Mouse (Mus musculus) neural tube, embryonic 10.5 days (tissue): ENCODE data around the gene Acsl5.

Experiments
- DNase-seq: peaks from one replicate; pipeline ENCODE4 v3.0.0-alpha.2; 2017; ENCODE audit warnings: low spot score; ENCODE audit errors: extremely low spot score

The Acsl5 gene

DNA sequence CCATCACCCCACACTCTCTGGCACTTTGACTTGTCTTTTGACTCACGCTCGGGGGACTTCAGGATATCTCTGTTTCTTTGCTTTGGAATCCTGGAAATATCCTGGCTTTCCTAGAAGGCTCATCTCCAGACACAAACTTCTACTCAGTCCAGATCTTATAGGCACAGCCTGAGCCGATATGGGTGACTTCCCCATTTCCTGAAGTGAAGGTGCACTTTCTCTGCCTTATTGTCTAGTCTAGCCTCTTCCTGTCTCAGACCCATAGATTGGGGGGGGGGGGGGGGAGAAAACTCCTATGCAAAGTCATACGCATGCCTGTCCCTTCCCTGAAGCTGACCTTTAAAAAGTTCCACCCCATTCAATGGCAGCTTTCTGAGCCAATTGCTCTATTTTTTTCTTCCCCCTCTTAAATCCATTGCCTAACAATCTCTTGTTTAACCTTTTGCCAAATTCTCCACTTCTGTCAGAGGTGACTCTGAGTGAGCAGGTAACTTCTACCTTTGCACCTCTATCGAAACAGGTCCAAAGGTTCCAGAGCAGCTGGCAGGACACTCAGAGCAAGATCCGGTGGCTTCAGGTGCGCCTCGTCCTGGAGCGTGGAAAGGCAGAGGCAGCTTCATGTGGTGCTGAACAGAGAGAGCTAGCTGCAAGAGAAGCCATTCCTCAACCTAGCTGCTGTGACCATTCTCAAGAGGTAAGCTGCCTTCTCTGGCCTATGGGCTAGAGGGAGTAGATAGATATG, at the start of gene Acsl5:
Gene Acsl5 (plus strand): TSS at position 556 of the 742 bp plus-strand sequence.
- no peak for DNase-seq

DNA sequence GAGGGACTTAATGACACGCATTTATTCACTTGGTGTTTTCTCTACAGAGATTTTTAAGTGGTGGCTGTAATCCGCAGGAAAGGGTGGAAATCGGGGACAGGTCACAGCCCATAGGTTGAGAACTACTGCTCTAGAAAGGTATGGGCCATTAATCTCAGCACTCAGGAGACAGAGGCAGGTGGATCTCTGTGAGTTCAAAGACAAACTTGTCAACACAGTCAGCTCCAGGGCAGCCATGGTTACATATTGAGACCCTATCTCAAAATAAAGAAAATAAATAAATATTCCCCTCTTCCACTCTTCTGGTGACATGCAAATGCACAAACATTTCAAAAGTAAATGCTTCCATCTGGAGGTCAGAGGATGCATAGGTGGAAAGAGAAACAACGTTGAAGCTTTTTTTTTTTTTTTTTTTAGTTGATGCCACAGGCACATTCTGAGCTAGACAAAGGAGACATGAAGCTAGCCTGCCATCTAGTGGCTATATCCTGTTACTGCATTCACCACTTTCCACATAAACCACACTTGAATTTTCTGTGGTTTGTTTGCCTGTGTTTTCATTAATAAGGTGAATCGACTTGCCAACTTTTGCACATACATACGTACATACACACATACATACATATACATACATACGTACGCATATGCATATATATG, 45.1 kb upstream of the Acsl5 start:
- no peak for DNase-seq

DNA sequence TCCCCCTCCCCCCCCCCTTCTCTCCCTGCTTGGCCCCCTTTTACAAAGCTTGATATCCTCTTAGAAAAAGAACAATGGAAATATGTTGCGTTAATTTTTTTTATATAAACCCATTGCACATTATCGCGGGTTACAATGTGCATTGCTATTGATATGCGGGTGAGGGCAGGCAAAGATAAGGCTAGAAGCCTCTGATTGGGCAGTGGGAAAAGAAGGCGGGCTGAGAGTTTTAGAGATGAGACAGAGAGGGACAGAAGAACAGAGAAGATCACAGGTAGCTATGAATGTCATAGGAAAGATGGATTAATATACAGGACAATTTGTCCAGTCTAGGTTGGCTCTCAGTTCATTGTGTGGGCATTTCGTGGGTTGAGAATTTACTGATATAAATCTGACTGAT, 44.5 kb upstream of the Acsl5 start:
- no peak for DNase-seq

DNA sequence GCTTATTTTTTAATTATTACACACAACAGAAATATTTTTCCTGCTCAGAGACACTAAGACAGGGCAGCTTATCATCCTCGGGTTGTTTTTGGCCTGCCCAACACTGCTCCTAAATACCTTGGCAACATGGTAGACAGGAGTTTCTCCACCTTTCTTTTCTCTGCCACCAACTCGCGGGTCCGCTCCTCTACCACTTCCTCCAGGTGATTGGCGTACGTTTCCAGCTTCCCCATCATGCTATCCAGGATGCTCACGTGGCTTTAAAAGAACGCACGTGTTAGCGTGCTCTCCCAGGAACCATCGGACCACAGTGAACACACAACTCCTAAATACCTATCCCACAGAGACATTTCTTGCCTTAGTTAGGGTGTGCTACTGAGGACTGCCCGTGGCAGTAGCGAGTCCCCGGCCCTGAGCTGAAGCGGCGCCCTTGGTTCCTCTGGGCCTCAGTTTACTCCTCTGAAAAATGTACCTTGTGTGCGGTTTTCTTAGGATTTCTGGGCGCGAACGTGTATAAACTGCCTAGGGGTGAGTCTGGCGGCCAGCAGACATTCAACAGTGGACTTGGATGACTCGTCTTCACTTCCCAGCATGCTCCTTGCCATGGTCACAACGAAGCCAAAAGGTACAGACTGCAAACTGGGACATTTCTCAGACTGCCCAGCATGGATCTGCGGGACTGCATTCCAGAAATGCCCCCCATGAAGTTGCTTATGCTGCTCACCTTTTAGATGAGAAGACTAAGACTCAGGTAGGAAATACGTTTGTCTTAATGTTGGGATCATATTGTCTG, 43.8 kb upstream of the Acsl5 start:
- DNase-seq: no peak

DNA sequence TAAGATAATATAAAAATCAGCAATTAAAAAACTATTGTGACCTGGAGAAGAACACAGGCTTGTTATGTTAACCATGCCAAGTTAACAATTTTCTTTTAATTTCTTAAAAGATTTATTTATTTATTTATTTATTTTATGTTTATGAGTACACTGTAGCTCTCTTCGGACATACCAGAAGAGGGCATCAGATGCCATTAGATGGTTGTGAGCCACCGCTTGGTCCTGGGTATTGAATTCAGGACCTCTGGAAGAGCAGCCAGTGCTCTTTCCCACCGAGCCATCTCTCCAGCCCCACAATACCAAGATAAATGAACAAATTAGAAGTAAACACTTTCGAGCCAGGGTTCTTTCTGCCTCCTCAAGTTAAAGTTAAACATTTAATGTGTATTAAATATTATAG, 43.1 kb upstream of the Acsl5 start:
- DNase-seq: no peak

DNA sequence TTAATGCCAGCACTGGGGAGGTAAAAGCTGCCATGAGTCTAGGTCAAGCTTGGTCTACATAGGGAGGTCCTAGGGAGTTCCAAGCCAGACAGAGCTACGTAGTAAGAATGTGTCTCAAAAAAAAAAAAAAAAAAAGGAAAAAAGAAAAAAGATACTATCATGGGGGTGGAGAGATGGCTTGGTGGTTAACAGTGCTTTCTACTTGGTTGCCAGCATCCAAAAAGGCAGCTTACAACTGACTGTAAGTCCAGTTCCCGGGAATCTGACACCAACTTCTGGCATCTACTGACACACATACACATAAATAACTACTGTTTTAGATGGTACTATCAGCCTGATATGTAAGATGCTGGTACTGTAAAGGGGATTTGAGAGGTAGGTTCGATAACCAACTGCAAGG, 42.7 kb upstream of the Acsl5 start:
- no peak for DNase-seq

DNA sequence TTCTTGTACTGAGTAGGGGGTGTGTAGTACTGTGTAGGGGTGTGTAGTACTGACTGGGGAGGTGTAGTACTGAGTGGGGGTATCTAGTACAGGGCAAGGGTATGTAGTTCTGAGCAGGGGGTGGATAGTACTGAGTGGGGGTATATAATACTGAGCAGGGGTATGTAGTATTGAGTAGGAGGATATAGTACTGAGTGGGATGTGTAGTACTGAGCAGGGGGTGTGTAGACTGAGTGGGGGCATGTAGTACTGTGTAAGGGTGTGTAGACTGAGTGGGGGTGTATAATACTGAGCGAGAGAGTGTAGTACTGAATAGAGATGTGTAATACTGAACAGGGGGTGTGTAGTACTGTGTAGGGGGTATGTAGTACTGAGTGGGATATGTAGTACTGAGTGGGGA, 40.0 kb upstream of the Acsl5 start:
- DNase-seq: no peak

DNA sequence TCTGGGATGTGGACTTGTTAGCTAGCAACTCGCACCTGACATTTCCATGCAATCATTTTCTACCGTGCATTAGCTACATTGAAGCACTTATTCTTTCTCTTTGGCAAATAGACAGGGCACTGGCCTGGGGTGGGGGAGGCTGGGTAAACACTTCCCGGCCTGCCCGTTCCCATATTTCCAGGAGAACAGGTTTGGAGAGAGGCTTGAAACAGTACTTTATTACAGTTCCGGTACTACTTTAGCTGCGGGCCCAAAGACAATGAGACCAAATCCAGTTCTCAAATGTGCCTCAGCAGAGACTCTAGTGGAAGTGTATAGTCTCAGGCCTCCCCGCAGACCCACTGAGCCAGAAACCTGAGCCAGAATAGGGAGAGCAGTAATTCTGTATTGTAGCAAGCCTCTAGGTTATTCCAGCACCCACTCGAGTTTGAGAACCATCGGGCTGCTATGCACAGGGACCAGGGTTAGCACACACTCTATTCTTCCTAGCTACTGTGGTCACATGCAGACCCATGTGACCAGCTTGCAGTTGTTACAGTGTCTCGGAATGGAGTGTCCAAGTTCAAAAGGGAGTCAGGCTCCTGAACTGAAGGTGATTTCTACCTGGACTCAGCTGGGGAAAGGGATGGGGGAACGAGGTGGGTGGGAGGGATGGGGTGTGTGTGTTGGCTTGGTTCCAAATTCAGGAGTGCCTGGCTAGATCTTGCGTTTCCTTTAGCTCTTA, 38.0 kb upstream of the Acsl5 start:
- no peak for DNase-seq

DNA sequence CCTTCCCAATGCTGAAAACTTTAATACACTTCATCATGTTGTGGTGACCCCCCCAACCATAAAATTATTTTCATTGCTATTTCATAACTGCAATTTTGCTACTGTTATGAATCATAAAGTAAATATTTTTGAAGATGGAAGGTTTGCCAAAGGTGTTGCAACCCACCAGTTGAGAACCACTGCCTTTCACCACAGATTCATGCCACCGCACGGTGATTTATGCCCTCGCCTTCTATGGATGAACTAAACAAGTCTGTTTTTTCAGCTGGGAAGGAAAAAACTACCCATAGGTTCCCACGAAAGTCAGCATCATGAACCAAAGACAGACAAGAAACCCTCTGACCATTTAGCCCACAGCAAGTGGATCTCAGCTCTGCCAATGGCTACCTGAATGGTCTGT, 34.9 kb upstream of the Acsl5 start:
- no peak for DNase-seq

DNA sequence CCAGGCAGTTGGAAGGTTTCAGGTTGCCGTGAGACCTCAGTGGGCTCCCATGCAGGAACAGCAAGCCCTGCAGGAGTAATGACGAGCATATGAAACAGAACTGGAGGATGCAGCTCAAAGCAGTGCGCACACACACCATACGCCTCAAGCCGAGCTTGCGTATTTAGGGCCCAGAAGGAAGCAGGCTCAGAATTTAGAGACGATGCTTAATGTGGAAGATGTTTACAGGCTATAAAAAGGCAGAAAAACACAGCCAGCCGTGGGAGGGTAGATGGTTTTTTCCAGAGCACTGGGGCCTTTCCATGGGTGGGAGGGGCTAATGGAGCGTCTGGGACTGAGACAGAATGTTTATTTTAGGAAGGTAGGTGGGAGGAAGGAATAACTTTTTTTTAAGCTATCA, 34.4 kb upstream of the Acsl5 start:
- no peak for DNase-seq

DNA sequence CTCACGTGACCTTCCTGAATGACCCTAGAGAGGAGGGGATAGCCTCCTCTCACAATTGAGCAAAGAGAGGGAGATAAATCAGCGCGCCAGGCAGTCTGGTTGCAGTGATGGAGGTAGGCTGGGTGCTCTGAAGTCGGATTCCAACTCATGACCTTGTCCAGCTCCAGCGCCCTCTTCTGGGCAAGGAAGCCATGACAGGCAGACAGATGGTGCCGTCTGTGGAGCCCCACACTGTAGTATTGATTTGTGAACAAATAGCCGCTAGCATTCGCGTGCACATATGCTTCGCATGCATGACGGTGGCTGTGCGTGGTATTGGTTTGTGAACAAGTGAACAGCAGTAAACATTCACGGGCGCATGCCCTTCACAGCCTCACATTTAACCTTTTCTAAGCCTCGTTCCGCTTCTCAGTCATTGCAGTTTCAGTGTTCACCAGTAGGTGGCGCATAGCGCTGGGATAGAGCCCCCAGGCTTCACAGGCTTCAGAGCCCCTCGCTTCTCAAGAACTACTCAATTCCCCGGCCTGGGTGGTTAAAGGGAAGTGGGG, 33.5 kb upstream of the Acsl5 start:
- DNase-seq: peak; percentile 92

DNA sequence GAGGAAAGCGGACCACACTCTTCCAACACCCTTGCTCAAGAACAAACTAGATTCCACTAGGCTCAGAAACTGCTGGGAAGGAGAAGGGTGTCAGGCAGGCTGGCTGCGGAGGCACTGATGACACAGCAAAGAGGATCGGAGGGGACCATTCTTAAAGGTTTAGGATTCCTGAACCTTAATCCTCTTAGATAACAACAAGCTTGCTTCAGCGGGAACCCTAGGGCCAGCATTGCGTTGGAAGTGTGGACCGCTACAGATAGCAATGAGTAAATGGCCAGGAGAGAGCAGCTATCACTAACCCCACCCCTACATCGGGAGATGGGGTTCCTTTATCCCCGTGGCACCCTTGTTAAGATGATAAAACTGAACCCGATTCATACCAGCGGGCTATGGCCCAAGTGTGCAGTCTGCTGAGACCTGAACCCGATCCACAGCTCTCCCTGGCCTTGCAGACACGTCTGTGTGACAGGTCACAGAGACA, 33.0 kb upstream of the Acsl5 start:
- no peak for DNase-seq

DNA sequence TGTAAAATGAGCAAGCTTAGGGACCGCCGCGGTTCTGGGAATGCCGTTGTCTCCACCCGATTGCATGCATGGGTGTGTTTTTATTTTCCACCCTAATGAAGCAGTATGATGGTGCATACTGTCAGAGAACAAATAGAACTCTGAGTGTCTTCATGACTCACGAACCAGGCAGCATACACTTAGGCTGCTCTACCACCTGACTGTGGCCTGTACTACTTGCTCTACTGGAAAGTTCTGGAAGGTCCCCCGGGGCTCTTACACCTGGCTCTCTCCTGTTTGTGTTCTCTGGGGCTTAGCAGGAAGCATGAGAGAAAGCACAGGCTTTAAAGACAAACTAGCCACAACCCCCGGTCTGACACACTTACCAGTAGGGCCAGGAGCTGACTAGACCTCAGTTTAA, 32.4 kb upstream of the Acsl5 start:
- DNase-seq: no peak

DNA sequence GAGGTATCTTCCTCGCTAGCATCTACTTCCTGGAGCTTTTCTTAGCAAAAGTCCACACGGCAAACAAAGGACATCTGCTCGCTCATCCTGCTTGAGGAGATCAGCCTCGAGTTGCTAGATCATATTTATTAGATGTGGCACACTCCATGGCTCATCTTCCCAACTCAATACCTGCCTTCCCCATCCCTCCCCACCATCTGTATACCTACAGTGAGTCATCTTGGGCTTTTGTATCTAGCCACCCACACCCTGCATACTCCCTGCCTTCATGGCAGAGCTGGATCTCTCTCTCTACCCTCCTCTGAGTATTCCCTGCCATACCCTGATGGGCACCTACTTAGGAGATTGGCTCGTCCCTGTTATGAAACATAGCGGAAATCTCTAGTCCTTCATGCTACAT, 30.5 kb upstream of the Acsl5 start:
- DNase-seq: no peak

DNA sequence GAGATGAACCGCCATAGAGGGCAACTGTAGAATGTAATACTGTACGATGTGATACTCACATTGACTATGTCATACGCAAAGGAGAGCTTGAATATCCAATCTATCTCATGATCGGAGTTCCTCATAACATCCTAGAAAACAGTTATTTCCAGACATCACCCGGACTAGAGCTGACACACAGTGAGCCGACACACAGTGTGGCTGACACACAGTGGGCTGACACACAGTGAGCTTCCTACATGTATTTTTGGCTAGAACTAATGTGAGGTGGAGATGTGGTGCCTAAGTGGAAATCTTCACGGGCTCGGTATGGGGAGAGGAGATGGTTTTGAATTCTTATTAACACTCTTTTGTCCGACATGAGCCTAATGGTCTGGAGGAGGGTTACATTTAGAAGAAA, 29.5 kb upstream of the Acsl5 start:
- DNase-seq: no peak

DNA sequence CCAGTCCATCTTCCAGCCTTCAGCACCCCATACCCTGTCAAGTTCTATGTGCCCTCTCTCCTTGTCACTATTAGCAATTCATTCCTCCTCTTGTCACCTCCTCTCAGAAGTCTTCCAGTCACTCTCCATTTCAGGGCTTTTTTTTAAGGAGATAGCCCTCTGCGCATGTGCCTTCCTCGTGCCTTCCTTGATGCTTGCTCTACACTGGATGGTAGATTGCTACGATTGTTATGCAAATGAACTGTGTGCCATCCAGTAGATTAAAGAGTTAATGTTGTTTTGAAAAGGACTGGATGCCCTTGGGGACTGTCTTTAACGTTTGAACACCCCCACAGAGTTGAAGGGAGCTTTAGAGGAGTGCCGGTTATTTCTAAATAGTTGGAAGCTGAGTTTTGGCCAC, 25.1 kb upstream of the Acsl5 start:
- DNase-seq: no peak

DNA sequence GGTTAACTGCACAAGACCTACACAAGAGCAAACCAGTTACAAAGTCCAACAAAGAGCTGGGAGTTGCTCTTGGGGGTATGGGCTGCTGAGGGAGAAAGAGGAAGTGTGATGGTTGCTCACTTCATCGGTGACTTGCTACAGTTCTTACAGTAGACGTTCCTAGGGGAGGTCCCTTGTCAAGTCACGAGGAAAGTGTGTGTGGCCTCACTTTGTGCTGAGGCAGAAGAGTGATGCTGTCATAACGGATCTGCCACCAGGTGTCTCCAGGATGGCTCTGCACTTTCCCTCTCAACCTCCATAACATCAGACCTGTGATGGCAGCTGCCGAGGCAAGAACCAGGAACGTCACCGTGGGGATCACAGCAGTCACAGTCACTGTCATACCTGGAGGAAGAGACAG, 24.6 kb upstream of the Acsl5 start:
- no peak for DNase-seq

DNA sequence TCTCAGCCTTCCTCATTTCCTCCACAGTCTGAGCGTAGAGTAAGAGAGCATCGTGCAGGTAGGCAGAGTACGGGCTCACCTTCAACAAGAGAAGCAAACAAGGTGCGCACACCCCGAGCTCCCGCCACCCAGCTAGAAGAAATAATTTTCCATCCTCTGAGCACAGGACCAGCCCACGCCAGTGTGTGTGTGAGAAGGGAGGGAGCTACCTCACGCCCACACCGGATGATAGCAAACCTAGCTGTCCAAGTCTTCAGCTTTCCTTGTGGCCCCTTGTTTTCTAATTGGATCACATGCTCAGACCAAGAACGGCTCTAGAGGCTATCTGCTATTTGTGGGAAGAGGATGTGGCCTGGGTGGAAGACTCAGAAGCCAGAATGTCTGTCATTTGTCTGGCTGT, 20.7 kb upstream of the Acsl5 start:
- DNase-seq: no peak

DNA sequence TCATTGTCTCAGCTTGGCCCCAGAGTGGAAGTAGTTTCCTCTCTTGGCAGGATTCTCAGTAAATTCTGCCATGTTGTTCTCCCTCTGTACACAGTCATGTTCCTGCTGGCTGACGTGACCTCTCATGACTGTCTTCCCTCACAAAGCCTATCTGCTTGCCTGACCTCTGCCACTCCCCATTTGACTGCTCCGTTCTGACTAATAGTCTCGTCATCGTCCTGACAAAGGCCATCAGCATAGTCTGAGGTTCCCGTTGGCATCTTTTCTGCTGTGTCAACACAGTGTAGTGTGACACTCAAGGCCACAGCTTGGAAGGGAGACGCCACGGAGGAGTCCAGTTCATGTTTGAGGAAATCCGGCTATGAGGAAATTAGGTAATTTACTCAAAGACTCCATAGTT, 19.6 kb upstream of the Acsl5 start:
- DNase-seq: no peak

DNA sequence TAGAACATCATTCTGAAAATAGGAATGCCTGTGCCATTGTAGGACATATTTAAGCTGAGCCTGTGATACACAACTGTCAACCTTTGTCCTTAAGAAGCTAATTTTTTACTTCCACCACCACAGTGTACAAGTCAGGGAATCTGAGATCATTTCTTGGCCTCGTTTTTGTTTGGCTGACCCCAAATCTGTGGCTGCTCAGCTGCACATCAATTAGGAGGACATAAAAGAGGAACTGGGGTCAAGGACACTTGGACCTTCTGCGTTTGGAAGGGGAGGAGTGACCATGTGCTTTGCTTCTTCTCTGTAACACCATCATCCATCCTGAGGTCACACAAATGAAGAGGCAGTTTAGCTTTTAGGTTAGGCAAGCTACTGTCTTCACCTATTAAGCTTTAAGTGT, 15.7 kb upstream of the Acsl5 start:
- DNase-seq: no peak

DNA sequence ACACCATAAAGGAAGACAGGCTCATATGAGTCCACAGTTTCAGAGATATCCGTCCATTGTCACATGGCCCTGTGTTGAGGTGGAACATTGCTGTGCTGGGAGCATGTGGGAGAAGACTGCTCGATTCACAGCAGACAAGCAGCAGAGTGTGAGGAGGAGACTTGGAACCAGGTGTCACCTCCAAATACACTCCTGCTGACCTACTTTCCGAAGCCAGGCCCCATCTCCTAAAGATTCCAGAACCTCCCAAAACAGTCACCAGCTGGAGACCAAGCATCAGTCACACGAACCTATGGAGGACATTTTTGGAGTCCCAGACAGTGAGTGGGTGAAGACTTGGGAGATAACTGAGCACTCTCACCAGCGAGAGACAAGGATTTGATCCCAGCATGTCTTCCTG, 15.2 kb upstream of the Acsl5 start:
- no peak for DNase-seq
